Mouse (Mus musculus) small intestine, adult 2 months (tissue): ENCODE data around the gene Thada. TPM values are rescaled to one million over a fixed set of nuclear protein-coding genes. Genes with fewer than 3 reads are reported as not detected.
A peak's percentile ranks its signal among the peaks of the same experiment; 100 is the strongest.

ENCODE experiments used
- H3K27ac ChIP-seq: fragments of 200-500 bp; 2 replicates; pipeline ENCODE4 v1.5.1; 2012; ENCODE audit warnings: low read depth, low read length, control low read depth, inconsistent platforms; ENCODE audit not compliant: insufficient read depth
- H3K27me3 ChIP-seq: fragments of 200-500 bp; 2 replicates; pipeline ENCODE4 v1.6.1; 2012; ENCODE audit warnings: mild to moderate bottlenecking, moderate library complexity, low read length, inconsistent platforms; ENCODE audit not compliant: control insufficient read depth, insufficient read depth
- H3K36me3 ChIP-seq: fragments of 200-500 bp; 2 replicates; pipeline ENCODE4 v1.6.1; 2012; ENCODE audit warnings: mild to moderate bottlenecking, low read length, control low read depth, inconsistent platforms; ENCODE audit not compliant: control insufficient read depth, insufficient read depth
- H3K4me1 ChIP-seq: fragments of 200-500 bp; 2 replicates; pipeline ENCODE4 v1.6.1; 2012; ENCODE audit warnings: low read length, inconsistent platforms, mixed read lengths; ENCODE audit not compliant: control insufficient read depth, insufficient read depth, insufficient read length
- H3K4me3 ChIP-seq: fragments of 200-500 bp; 2 replicates; pipeline ENCODE4 v1.5.1; 2012; ENCODE audit warnings: low read depth, mild to moderate bottlenecking, control low read depth, inconsistent platforms, low read length, moderate library complexity
- CTCF ChIP-seq: fragments of 200-500 bp; IDR thresholded peaks from 2 replicates; pipeline ENCODE4 v1.5.1; 2012; ENCODE audit warnings: low read depth, mild to moderate bottlenecking, control low read depth, inconsistent platforms, low read length, moderate library complexity, mixed read lengths; ENCODE audit not compliant: insufficient replicate concordance, insufficient read length; ENCODE audit errors: extremely low read depth
- POLR2A ChIP-seq: fragments of 200-500 bp; IDR thresholded peaks from 2 replicates; pipeline ENCODE4 v1.6.1; 2012; ENCODE audit warnings: low read depth, mild to moderate bottlenecking, control low read depth, inconsistent platforms, low read length, moderate library complexity
- whole genome bisulfite sequencing: fragments of 180-500 bp; shearing (Covaris S2); methylation state at CpG from one replicate; pipeline ENCODE4 v1.1.7; 2018; 5-methylcytosine and 5-hydroxymethylcytosine counted together
- polyA plus RNA-seq: library from polyadenylated mRNA; depleted of rRNA; stranded (reverse); fragments of >200 nt; gene quantifications from 2 replicates; pipeline ENCODE4 v1.2.3, GENCODE M21; 2012

Thada gene
- polyA plus RNA-seq, 1 experiment: 3.5 TPM

GRCm38 (mm10) chr17:84332940-84333339, 133.1 kb downstream of the Thada start:
- TF ChIP-seq CTCF (no peak), POLR2A (no peak)
- Histone ChIP-seq H3K4me1 (peaks cover 5% of the 10 kb centered on the region; the same call in 1 of the 2 replicates), H3K4me3 (no peak overlapping the region), H3K27me3 (no peaks in the 10 kb centered on the region), H3K27ac (no peak overlapping the region), H3K36me3 (peaks cover 9% of the 10 kb centered on the region; the same call in 1 of the 2 replicates)
- WGBS: 84% methylated on average over 5 of the region's 5 CpGs

GRCm38 (mm10) chr17:84330986-84331385, 135.0 kb downstream of the Thada start:
- Histone ChIP-seq H3K4me3 (no peak overlapping the region), H3K27ac (peak overlapping the region; percentile 53), H3K4me1 (peaks cover 5% of the 10 kb centered on the region; the same call in 1 of the 2 replicates), H3K36me3 (peaks cover 7% of the 10 kb centered on the region; the same call in 1 of the 2 replicates), H3K27me3 (no peaks in the 10 kb centered on the region)
- WGBS: 86% methylated on average over 8 of the region's 8 CpGs
- TF ChIP-seq POLR2A: no peak
- TF ChIP-seq CTCF: no peak

GRCm38 (mm10) chr17:84330506-84330905, 135.5 kb downstream of the Thada start:
- no peak for TF ChIP-seq CTCF
- no peak for TF ChIP-seq POLR2A
- Histone ChIP-seq H3K4me1 (peaks cover 5% of the 10 kb centered on the region; the same call in 1 of the 2 replicates), H3K4me3 (no peak overlapping the region), H3K36me3 (peaks cover 7% of the 10 kb centered on the region; the same call in 1 of the 2 replicates), H3K27me3 (no peaks in the 10 kb centered on the region), H3K27ac (peak overlapping the region; percentile 63)
- 78% methylated on average over 6 of the region's 6 CpGs for WGBS

- Histone ChIP-seq H3K27ac (peak overlapping the region; percentile 63), H3K27me3 (no peaks in the 10 kb centered on the region), H3K4me3 (no peak overlapping the region), H3K36me3 (peaks cover 7% of the 10 kb centered on the region; the same call in 1 of the 2 replicates), H3K4me1 (peaks cover 5% of the 10 kb centered on the region; the same call in 1 of the 2 replicates)
- TF ChIP-seq CTCF (no peak), POLR2A (no peak)
- WGBS: 73% methylated on average over 4 of the region's 4 CpGs
Measured at GRCm38 (mm10) chr17:84329906-84330470, 136.0 kb downstream of the Thada start.

- TF ChIP-seq CTCF (no peak), POLR2A (no peak)
- 23% methylated on average over 2 of the region's 2 CpGs for WGBS
- Histone ChIP-seq H3K27ac (peak overlapping the region; percentile 9; the same call in 1 of the 2 replicates), H3K27me3 (no peaks in the 10 kb centered on the region), H3K4me1 (peaks cover 5% of the 10 kb centered on the region; the same call in 1 of the 2 replicates), H3K36me3 (peaks cover 7% of the 10 kb centered on the region; the same call in 1 of the 2 replicates), H3K4me3 (no peak overlapping the region)
Measured at GRCm38 (mm10) chr17:84328526-84328925, 137.5 kb downstream of the Thada start.

- H3K4me1 ChIP-seq: peaks cover 5% of the 10 kb centered on the region; the same call in 1 of the 2 replicates
- H3K27ac ChIP-seq: no peak overlapping the region
- H3K4me3 ChIP-seq: no peak overlapping the region
- WGBS: 95% methylated on average over 12 of the region's 12 CpGs
- H3K36me3 ChIP-seq: peaks cover 5% of the 10 kb centered on the region; the same call in 1 of the 2 replicates
- no peaks in the 10 kb centered on the region for H3K27me3 ChIP-seq
- TF ChIP-seq CTCF (no peak), POLR2A (no peak)
Measured at GRCm38 (mm10) chr17:84327051-84327925, 138.7 kb downstream of the Thada start.

- WGBS: 72% methylated on average over 4 of the region's 4 CpGs
- no peaks in the 10 kb centered on the region for H3K4me1 ChIP-seq
- no peaks in the 10 kb centered on the region for H3K36me3 ChIP-seq
- no peaks in the 10 kb centered on the region for H3K27me3 ChIP-seq
- H3K27ac ChIP-seq: no peak overlapping the region
- no peak overlapping the region for H3K4me3 ChIP-seq
- TF ChIP-seq POLR2A: no peak
- no peak for TF ChIP-seq CTCF
Measured at GRCm38 (mm10) chr17:84322176-84322575, 143.8 kb downstream of the Thada start.
